Mouse (Mus musculus) MN1 (cell line): ENCODE results near the gene Abtb1.

Source experiments
- DNase-seq: peaks from one replicate; pipeline ENCODE4 v3.0.0-alpha.2; 2016; ENCODE audit warnings: low spot score

The Abtb1 gene

DNA sequence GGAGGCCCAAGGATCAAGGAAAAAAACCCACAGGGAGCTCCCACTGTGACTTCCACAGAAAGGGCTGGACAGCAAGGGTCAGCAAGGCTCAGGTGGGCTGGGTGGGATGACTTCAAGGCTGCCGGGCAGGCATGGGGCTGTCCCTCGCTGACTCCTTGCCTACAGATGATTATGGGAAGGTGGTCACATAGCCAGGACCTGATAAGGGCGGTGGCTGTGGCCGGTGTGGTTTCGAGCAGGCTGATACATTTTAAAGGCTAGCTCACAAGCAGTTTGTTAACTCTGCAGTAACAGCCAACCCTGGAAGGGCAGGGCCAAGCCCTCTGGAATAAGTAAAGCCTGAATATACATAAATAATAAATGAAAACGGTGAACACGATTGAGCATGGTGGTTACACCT is 38.7 kb downstream of the Abtb1 start:
- no peak for DNase-seq

- DNase-seq: peak; percentile 91
Measured at GRCm38 (mm10) chr6:88800735-88801134, 41.0 kb downstream of the Abtb1 start.

DNA sequence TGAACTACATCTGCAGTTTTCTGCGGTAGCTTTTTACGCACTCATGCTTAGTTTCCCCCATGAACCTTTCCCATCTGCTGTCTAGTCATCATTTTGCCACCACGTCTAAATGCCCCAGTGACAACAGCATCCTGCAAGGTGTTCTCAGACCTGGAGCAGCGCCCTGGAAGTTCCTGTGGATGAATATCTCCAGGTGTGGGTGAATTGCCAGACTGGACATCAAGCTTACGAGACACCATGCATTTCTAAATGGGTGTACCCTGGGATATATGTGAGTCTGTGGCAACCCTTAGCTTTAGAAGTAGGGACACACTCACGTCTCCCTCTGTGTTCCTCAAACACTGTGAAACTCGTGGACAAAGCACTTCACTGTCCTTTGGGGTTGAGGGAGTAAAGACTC is 41.6 kb downstream of the Abtb1 start:
- DNase-seq: no peak

GRCm38 (mm10) chr6:88794561-88794971 is 47.2 kb downstream of the Abtb1 start:
- DNase-seq: no peak

GRCm38 (mm10) chr6:88793872-88794271 is 47.9 kb downstream of the Abtb1 start:
- no peak for DNase-seq

DNA sequence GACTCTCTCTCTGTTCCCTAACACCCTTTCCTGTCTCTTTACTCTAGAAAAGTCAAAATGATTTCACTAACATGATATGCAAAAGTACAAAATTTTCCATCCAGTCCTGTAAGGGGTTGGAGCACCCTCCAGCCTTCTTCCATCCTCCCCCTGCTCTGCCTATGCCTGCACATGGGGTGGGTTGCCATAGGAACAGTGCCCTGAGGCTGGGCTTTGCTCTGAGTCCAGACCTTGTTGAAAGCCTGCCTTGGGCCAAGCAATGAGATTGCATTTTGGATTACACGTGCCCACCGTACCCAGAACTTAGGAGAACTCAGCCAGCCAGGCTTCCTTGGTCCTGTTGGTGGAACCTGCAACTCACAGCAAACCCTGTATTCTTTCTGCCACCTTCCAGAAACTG is 48.5 kb downstream of the Abtb1 start:
- peak; percentile 48 for DNase-seq

DNA sequence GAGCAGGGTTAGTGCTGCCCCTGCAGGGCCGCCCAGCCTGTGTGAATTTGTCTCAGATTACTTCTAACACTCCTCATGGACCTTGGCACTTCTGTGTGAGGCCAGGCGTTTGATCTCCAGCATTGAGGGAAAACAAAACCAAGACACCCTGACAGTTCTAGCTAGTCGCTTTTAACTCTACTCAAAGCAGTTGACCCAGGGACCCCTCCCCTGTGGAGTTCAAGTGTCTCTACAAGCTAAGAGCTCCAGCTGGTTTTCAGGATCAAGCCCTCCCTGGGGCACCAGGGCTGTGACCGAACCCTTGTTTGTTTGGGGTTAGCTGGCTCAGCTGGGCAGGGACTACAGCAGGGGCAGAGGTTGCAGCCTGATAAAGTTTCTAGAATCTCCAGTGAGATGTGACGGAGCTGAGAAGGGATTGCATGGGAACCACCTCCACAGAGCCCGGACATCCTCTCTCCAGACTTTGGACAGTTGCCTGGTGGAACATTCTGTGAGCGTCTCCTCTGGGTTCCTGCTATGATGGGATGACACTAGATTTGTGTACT is 49.6 kb downstream of the Abtb1 start:
- DNase-seq: no peak

DNA sequence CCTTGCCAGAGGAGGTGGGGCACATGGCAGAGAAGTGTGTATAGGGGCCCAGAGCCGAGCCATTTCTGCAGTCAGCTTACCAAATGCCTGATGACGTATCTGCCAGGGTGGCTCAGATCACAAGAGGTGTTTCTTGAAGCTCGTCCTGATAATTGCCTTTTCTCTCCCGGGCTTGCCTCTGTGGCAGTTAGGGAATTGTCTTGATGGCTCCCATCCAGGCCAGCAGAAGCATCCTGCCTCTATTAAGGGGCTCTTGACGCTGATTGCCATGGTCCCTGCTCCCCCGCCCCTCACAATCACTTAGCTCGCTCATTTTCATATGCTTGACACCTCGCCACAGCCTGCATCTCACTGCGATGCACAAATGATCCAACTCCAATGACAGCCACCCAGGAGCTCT is 50.5 kb downstream of the Abtb1 start:
- no peak for DNase-seq

DNA sequence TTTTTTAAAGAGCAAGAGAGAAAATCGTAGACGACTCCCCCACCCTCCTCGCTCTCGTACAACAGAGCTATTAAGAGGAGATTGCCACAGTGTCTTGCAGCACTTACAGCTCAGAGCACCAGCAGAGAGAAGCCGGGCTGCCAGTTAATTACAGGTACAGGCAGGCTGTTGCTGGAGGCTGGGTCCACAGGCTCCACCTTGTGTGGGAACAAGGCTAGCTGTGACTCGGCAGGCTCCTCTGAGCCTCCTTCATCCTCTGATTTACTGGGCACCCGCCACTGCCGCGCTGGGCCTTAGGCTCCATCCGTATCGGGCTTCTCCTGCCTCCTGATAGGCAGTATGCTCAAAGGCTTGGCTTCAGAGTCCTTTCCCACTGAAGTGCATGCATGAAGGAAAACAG is 53.6 kb downstream of the Abtb1 start:
- no peak for DNase-seq

DNA sequence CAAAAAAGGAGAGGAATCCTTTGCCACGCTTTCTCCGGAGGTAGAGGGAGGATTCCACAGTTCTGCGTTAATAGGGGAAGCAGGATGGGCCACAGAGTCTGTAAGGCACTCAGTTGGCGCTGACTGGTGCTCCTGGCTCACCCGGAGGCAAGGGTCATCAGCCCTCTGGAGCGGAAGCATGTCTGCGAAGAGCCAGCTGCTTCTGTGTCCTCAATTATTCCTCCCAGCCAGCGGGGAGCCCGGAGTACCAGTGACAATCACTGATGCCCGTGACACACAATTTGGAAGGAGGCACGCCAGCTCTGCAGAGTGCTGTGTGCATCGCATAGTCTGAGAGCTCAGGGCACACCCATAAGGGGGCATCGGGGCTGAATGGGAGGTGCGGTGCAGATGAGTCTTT is 54.3 kb downstream of the Abtb1 start:
- DNase-seq: no peak

GRCm38 (mm10) chr6:88786732-88787445 is 54.9 kb downstream of the Abtb1 start:
- DNase-seq: no peak
